Mouse (Mus musculus) forebrain, postnatal 0 days (tissue): ENCODE measurements around the gene March11. TPM values are rescaled to one million over a fixed set of nuclear protein-coding genes. Genes with fewer than 3 reads are reported as not detected.

Experiments
- ATAC-seq: fragments of 200-750 bp; cut with Nextera tagmentation; 2 replicates; pipeline ENCODE4 v1.8.0; 2017; ENCODE audit warnings: mild to moderate bottlenecking, moderate library complexity
- DNase-seq: peaks from one replicate; pipeline ENCODE4 v3.0.0-alpha.2; 2015
- H3K27ac ChIP-seq: fragments of 300-500 bp; sonication (generic); 2 replicates; pipeline ENCODE4 v1.5.1; 2014; ENCODE audit warnings: low read depth, mild to moderate bottlenecking, antibody characterized with exemption, low read length, moderate library complexity, mixed read lengths
- H3K27me3 ChIP-seq: fragments of 300-500 bp; sonication (generic); 2 replicates; pipeline ENCODE4 v1.6.1; 2014; ENCODE audit warnings: mild to moderate bottlenecking, low read length, mixed read lengths; ENCODE audit not compliant: insufficient read depth
- H3K36me3 ChIP-seq: fragments of 300-500 bp; sonication (generic); 2 replicates; pipeline ENCODE4 v1.6.1; 2014; ENCODE audit warnings: mild to moderate bottlenecking, moderate library complexity; ENCODE audit not compliant: insufficient read depth
- H3K4me1 ChIP-seq: fragments of 300-500 bp; sonication (generic); 2 replicates; pipeline ENCODE4 v1.6.1; 2014; ENCODE audit warnings: antibody characterized with exemption; ENCODE audit not compliant: insufficient read depth
- H3K4me2 ChIP-seq: fragments of 300-500 bp; sonication (generic); 2 replicates; pipeline ENCODE4 v1.6.1; 2014; ENCODE audit warnings: low read depth, mild to moderate bottlenecking, moderate library complexity
- H3K4me3 ChIP-seq: fragments of 300-500 bp; sonication (generic); 2 replicates; pipeline ENCODE4 v1.5.1; 2014; ENCODE audit warnings: low read depth, low read length, mixed read lengths
- H3K9ac ChIP-seq: fragments of 300-500 bp; sonication (generic); 2 replicates; pipeline ENCODE4 v1.6.1; 2014; ENCODE audit warnings: mild to moderate bottlenecking
- H3K9me3 ChIP-seq: fragments of 300-500 bp; sonication (generic); 2 replicates; pipeline ENCODE4 v1.6.1; 2016; ENCODE audit warnings: low read length
- CTCF ChIP-seq: sonication (generic); IDR thresholded peaks from 2 replicates; pipeline ENCODE4 v1.5.1; 2016; ENCODE audit warnings: antibody characterized with exemption, control low read depth, low read depth
- WGBS: fragments of 180-500 bp; shearing (Covaris S2); extraction: QIAGEN DNeasy Blood & Tissue Kit; methylation state at CpG from one replicate; pipeline ENCODE4 v1.1.7; 2014; 5-methylcytosine and 5-hydroxymethylcytosine counted together
- polyA plus RNA-seq: library from polyadenylated mRNA; unstranded; fragments of >200 nt; fragmentation: Nextera tagmentation; extraction: Ambion mirVana; gene quantifications from 2 replicates; pipeline ENCODE4 v1.2.1, GENCODE M21; 2015
- total RNA-seq: library from RNA; depleted of rRNA; stranded (reverse); fragments of >200 nt; gene quantifications from 2 replicates; pipeline ENCODE4 v1.2.3, GENCODE M21; 2014

Gene March11
- total and polyA plus RNA-seq, 2 experiments from 2014 or later = 3.6 to 7.4 TPM

DNA sequence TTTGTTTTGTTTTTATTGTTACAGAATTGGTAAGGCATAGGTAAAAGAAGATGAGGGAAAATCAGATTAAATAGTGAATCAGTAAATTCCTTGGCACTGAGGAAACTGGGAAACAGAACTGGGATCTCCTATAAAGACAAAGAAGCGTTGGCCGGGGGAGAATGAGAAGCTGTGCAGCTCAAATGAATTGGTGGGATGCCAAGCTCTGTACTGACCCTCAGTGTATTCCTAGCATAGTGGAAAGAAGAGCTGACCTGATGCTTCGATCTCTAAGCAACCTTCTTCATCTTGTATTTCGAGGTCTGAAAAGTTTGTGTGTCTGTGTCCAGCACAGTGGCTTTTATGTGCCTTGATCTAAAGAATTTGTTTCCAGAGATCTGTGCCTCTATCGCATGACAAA, 64.9 kb downstream of the March11 start:
- Histone ChIP-seq H3K27ac (no peak overlapping the region), H3K4me1 (no peaks in the 10 kb centered on the region), H3K9me3 (no peaks in the 10 kb centered on the region), H3K9ac (no peak overlapping the region), H3K4me2 (no peak overlapping the region), H3K27me3 (no peaks in the 10 kb centered on the region), H3K4me3 (no peak overlapping the region), H3K36me3 (no peaks in the 10 kb centered on the region)
- DNase-seq (no peak), ATAC-seq (no peak)
- TF ChIP-seq CTCF = no peak
- WGBS = 72% methylated on average over 5 of the region's 5 CpGs

GRCm38 (mm10) chr15:26374232-26374631, 65.4 kb downstream of the March11 start:
- no peak for DNase-seq
- WGBS = 66% methylated on average over 2 of the region's 2 CpGs
- Histone ChIP-seq H3K27ac (no peak overlapping the region), H3K9me3 (no peaks in the 10 kb centered on the region), H3K9ac (no peak overlapping the region), H3K27me3 (no peaks in the 10 kb centered on the region), H3K36me3 (no peaks in the 10 kb centered on the region), H3K4me3 (no peak overlapping the region), H3K4me2 (no peak overlapping the region), H3K4me1 (no peaks in the 10 kb centered on the region)
- no peak for TF ChIP-seq CTCF
- no peak for ATAC-seq

GRCm38 (mm10) chr15:26374946-26375345, 66.1 kb downstream of the March11 start:
- no peaks in the 10 kb centered on the region for H3K4me1 ChIP-seq
- 94% methylated on average over 3 of the region's 3 CpGs for WGBS
- H3K36me3 ChIP-seq = no peaks in the 10 kb centered on the region
- no peaks in the 10 kb centered on the region for H3K9me3 ChIP-seq
- no peak for ATAC-seq
- no peaks in the 10 kb centered on the region for H3K27me3 ChIP-seq
- H3K9ac ChIP-seq = no peak overlapping the region
- no peak overlapping the region for H3K4me3 ChIP-seq
- no peak overlapping the region for H3K27ac ChIP-seq
- no peak for DNase-seq
- H3K4me2 ChIP-seq = no peak overlapping the region
- no peak for TF ChIP-seq CTCF

- no peak overlapping the region for H3K27ac ChIP-seq
- no peak for TF ChIP-seq CTCF
- WGBS = 71% methylated on average over 2 of the region's 2 CpGs
Measured at GRCm38 (mm10) chr15:26377355-26377754, 68.5 kb downstream of the March11 start.

DNA sequence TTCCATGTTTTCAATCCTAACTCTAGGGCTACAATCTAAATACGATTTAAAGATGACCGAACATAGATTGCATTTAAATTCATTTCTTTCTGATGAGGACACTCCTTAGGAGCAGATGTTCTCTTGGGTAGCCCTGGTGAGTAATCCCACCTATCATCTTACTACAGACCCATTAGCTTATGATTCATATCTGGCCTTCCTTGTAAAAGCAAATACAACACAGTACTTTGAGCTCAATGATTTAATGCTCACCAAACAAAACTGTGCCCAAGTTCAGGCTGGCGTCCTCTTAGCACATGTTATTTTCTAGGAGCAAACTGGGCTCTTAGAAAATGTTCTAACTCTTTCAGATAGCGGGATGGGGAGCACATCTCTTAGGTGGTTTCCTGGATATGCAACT, 70.0 kb downstream of the March11 start:
- H3K27me3 ChIP-seq = no peaks in the 10 kb centered on the region
- no peak overlapping the region for H3K27ac ChIP-seq
- no peak overlapping the region for H3K4me2 ChIP-seq
- no peak for ATAC-seq
- H3K4me3 ChIP-seq = no peak overlapping the region
- TF ChIP-seq CTCF = no peak
- WGBS = 92% methylated on average over 4 of the region's 4 CpGs
- DNase-seq = no peak
- H3K36me3 ChIP-seq = no peaks in the 10 kb centered on the region
- H3K9ac ChIP-seq = no peak overlapping the region
- H3K4me1 ChIP-seq = no peaks in the 10 kb centered on the region
- no peaks in the 10 kb centered on the region for H3K9me3 ChIP-seq

More at GRCm38 (mm10) chr15:26377355-26377754, 68.5 kb downstream of the March11 start:
- no peak for DNase-seq
- Histone ChIP-seq H3K4me3 (no peak overlapping the region), H3K9me3 (no peaks in the 10 kb centered on the region), H3K9ac (no peak overlapping the region), H3K4me1 (no peaks in the 10 kb centered on the region), H3K4me2 (no peak overlapping the region), H3K36me3 (no peaks in the 10 kb centered on the region), H3K27me3 (no peaks in the 10 kb centered on the region)
- ATAC-seq = no peak

DNA sequence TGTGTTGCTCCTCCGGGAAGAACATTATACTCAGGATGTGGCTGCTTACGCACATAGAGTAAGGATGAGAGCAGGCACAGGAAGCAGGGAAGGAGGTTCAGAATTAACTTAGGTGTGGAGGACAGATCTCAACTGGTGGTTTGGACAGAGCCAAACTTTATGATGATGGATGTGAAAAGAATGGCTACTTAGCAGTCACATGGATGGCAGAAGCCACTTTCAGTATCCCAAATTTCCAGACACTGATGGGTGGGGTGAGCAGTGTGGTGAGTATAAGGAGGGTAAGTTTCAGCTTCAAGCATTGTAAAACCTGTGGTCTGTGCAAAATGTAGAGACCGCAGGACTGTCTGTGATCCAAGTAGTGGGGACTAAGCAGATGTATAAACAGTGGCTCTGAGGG, 71.0 kb downstream of the March11 start:
- Histone ChIP-seq H3K9ac (no peak overlapping the region), H3K4me3 (no peak overlapping the region), H3K4me1 (no peaks in the 10 kb centered on the region), H3K27ac (no peak overlapping the region), H3K4me2 (no peak overlapping the region), H3K36me3 (no peaks in the 10 kb centered on the region), H3K27me3 (no peaks in the 10 kb centered on the region), H3K9me3 (no peaks in the 10 kb centered on the region)
- WGBS = 88% methylated on average over 3 of the region's 3 CpGs
- ATAC-seq (no peak), DNase-seq (no peak)
- no peak for TF ChIP-seq CTCF

DNA sequence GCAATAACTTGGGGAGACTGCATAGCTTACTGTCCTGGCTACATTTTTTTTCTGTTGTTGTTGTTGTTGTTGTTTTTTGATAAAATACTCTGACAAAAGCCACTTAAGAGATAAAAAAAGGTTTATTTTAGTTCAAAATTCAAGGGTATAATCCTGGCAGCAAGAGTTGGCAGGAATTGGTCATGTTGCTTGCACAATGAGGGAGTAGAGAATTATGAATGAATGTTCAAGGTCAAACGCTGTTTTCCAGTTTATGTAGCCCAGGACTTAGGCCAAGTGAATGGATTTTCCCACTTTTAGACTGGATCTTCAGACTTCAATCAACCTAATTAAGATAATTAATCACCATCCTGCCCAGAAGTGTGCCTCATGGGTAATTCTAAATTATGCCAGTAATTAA, 72.0 kb downstream of the March11 start:
- H3K27me3 ChIP-seq = no peaks in the 10 kb centered on the region
- no peak overlapping the region for H3K4me2 ChIP-seq
- no peak for TF ChIP-seq CTCF
- 66% methylated on average over 1 of the region's 1 CpGs for WGBS
- H3K36me3 ChIP-seq = no peaks in the 10 kb centered on the region
- H3K9ac ChIP-seq = no peak overlapping the region
- H3K27ac ChIP-seq = no peak overlapping the region
- DNase-seq = no peak
- no peaks in the 10 kb centered on the region for H3K4me1 ChIP-seq
- no peaks in the 10 kb centered on the region for H3K9me3 ChIP-seq
- H3K4me3 ChIP-seq = no peak overlapping the region
- ATAC-seq = no peak

- H3K9ac ChIP-seq = no peak overlapping the region
- H3K4me1 ChIP-seq = no peaks in the 10 kb centered on the region
- DNase-seq (peak; percentile 59), ATAC-seq (peak; percentile 14; the same call in 1 of the 2 replicates)
- H3K4me3 ChIP-seq = no peak overlapping the region
- H3K27ac ChIP-seq = no peak overlapping the region
- no peaks in the 10 kb centered on the region for H3K27me3 ChIP-seq
- H3K9me3 ChIP-seq = no peaks in the 10 kb centered on the region
- TF ChIP-seq CTCF = no peak
- WGBS = 29% methylated on average over 9 of the region's 9 CpGs
- H3K4me2 ChIP-seq = no peak overlapping the region
- no peaks in the 10 kb centered on the region for H3K36me3 ChIP-seq
Measured at GRCm38 (mm10) chr15:26390001-26390400, 81.2 kb downstream of the March11 start.
